Mouse (Mus musculus): ENCODE results near the gene Rfc1. TPM values are rescaled to one million over a fixed set of nuclear protein-coding genes. Genes with fewer than 3 reads are reported as not detected.
"Not testable (repeated sequence)": the region's sequence is repeated elsewhere in the genome, so short reads cannot be mapped to it uniquely, and the experiment has no call there.

Gene Rfc1
- polyA plus RNA-seq, 1 experiment from 2014 or later = 55.2 TPM

DNA sequence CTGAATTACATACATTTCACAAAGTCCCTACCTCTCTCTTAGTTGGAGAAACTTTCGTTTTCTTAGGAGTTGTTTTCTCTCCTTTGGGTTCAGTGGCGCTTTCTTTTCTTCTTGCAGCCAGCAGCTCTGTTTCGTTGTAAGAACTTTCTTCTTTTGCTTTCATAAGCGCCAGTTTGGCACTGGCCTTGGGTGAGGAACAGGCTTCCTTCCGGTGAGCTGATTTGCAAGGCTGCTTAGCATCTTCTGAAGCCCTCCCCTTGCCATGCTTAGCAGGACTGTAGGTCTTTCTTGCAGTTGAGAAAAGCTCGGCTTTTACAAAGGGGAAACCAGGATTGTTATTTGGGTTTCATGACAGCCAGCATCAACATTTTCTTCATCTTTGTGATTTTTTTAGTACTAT is 41.8 kb downstream of the Rfc1 start:
- 85% methylated on average over 6 of the region's 6 CpGs for WGBS
- H3K27me3 ChIP-seq (ENCODE audit: control insufficient read depth, insufficient read depth, low read length) = no peaks in the 10 kb centered on the region
- no peak overlapping the region for H3K27ac ChIP-seq (ENCODE audit: low read length)
- no peak overlapping the region for H3K9ac ChIP-seq (ENCODE audit: low read length)
- no peaks in the 10 kb centered on the region for H3K4me1 ChIP-seq (ENCODE audit: control insufficient read depth, insufficient read depth, low read length)
- no peaks in the 10 kb centered on the region for H3K9me3 ChIP-seq (replicated peaks; ENCODE audit: control insufficient read depth, low read length)
- ATAC-seq (replicated peaks; ENCODE audit: extremely low read depth, insufficient read depth, low FRiP score) = no peak
- H3K4me3 ChIP-seq (ENCODE audit: low read length) = no peak overlapping the region
- no peak overlapping the region for H3K4me2 ChIP-seq (ENCODE audit: low read depth, low read length)
- peaks cover 29% of the 10 kb centered on the region for H3K36me3 ChIP-seq (ENCODE audit: control insufficient read depth, insufficient read depth)

DNA sequence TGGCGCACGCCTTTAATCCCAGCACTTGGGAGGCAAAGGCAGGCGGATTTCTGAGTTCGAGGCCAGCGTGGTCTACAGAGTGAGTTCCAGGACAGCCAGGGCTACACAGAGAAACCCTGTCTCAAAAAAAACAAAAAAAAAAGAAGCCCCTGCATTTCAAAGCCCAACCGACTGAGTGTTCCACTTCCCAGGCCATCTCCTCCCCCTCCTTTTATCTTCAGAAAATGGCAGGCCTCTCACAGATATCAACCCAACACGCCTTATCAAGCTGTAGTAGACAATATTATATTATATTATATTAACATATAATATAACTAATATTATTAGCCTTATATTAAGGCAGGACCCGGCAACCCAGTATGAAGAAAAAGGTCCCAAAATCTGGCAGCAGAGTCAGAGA is 46.5 kb downstream of the Rfc1 start:
- not testable (repeated sequence) for ATAC-seq (replicated peaks; ENCODE audit: extremely low read depth, insufficient read depth, low FRiP score); H3K4me3 ChIP-seq (ENCODE audit: low read length); H3K27me3 ChIP-seq (ENCODE audit: control insufficient read depth, insufficient read depth, low read length); H3K27ac ChIP-seq (ENCODE audit: low read length); H3K9me3 ChIP-seq (replicated peaks; ENCODE audit: control insufficient read depth, low read length); H3K9ac ChIP-seq (ENCODE audit: low read length); H3K4me2 ChIP-seq (ENCODE audit: low read depth, low read length); H3K4me1 ChIP-seq (ENCODE audit: control insufficient read depth, insufficient read depth, low read length)
- 81% methylated on average over 8 of the region's 8 CpGs for WGBS
- H3K36me3 ChIP-seq (ENCODE audit: control insufficient read depth, insufficient read depth) = peaks cover 36% of the 10 kb centered on the region

DNA sequence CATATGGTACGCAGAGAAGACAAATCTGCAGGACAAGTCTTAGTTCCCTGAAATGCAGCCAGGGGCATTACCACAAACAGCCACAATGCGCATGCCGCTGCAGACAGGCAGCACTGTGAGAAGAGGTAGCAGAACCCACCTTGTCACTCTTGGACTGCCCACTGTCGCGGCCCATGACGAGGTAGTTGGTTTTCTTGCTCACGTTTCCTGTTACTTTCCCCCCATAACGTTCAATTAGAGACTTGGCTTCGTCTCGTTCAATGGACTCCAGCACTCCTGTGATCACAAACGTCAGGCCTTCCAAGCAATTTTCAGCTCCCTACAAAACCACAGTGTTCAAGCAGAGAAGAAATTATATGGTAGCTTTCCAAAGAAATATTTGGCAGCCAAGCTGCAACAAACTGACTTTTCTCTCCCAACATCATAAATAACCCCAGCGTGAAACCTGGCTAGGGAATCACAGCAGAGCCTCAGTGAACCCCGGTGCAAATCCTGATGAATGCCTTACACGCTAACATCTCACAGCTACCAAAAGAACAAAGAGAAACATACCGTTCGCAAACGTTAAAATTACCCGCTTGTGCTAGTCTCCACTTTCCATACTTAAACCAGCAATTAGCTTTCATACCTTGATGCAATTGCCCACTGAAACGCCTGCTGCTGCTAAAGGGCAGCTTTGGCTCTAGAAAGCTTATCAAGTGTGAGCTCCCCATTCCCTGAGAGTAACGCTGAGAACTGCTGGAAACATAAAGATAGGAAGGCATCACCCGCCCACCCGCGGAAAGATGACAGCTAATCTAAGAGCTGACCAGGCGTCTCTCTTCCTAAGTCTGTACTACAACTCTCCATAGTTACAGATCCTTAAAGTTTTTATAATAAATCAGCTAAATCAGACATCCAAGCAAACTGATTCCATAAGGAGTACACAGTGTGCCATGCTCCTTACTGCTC is 47.4 kb downstream of the Rfc1 start:
- Histone ChIP-seq H3K4me1 (ENCODE audit: control insufficient read depth, insufficient read depth, low read length) (no peaks in the 10 kb centered on the region), H3K9ac (ENCODE audit: low read length) (no peak overlapping the region), H3K27ac (ENCODE audit: low read length) (no peak overlapping the region), H3K4me3 (ENCODE audit: low read length) (no peak overlapping the region), H3K27me3 (ENCODE audit: control insufficient read depth, insufficient read depth, low read length) (no peaks in the 10 kb centered on the region), H3K4me2 (ENCODE audit: low read depth, low read length) (no peak overlapping the region), H3K9me3 (replicated peaks; ENCODE audit: control insufficient read depth, low read length) (0 out of 2 replicates have a peak, but pooled peaks cover 3% of the 10 kb centered on the region), H3K36me3 (ENCODE audit: control insufficient read depth, insufficient read depth) (peaks cover 32% of the 10 kb centered on the region)
- WGBS = 78% methylated on average over 24 of the region's 24 CpGs
- ATAC-seq (replicated peaks; ENCODE audit: extremely low read depth, insufficient read depth, low FRiP score) = no peak

DNA sequence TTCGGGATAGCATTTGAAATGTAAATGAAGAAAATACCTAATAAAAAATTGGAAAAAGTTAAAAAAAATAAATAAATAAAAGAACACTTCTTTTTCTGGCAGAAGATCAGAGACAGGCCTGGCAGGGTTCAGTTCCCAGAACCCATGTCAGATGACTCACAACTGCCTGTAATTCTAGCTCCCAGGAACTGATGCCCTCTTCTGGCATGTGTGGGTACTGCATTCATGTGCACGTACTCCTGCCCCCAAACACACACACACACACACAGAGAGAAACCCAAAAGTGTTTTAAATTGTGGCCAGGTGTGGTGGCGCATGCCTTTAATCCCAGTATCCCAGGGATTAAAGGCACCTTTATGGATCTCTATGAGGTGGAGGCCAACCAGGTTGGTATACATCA is 51.3 kb downstream of the Rfc1 start:
- 0 out of 2 replicates have a peak, but pooled peaks cover 3% of the 10 kb centered on the region for H3K9me3 ChIP-seq (replicated peaks; ENCODE audit: control insufficient read depth, low read length)
- H3K4me2 ChIP-seq (ENCODE audit: low read depth, low read length) = no peak overlapping the region
- no peaks in the 10 kb centered on the region for H3K27me3 ChIP-seq (ENCODE audit: control insufficient read depth, insufficient read depth, low read length)
- no peaks in the 10 kb centered on the region for H3K4me1 ChIP-seq (ENCODE audit: control insufficient read depth, insufficient read depth, low read length)
- no peak overlapping the region for H3K4me3 ChIP-seq (ENCODE audit: low read length)
- 94% methylated on average over 3 of the region's 3 CpGs for WGBS
- no peak overlapping the region for H3K9ac ChIP-seq (ENCODE audit: low read length)
- no peak for ATAC-seq (replicated peaks; ENCODE audit: extremely low read depth, insufficient read depth, low FRiP score)
- no peak overlapping the region for H3K27ac ChIP-seq (ENCODE audit: low read length)
- peaks cover 20% of the 10 kb centered on the region for H3K36me3 ChIP-seq (ENCODE audit: control insufficient read depth, insufficient read depth)

DNA sequence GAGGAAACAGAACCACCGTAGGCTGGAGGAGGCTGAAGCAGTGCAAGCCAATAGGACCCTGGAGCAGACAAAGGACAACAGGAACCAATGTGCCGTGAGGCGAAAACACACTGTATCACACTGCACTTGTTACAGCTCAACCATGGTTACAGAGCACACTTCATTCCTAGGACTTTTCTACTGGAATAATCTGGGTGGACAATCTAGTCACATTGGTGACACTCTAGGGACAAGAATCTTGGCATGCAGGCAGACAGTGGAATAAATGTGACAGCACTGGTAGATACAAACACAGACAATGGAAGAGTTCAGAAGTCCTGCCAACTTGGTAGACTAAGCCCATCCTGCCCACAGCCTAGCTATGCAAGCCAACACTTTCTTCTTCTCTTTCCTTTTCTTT is 54.3 kb downstream of the Rfc1 start:
- Histone ChIP-seq H3K9ac (ENCODE audit: low read length) (no peak overlapping the region), H3K27me3 (ENCODE audit: control insufficient read depth, insufficient read depth, low read length) (no peaks in the 10 kb centered on the region), H3K36me3 (ENCODE audit: control insufficient read depth, insufficient read depth) (peaks cover 29% of the 10 kb centered on the region), H3K27ac (ENCODE audit: low read length) (no peak overlapping the region), H3K4me1 (ENCODE audit: control insufficient read depth, insufficient read depth, low read length) (no peaks in the 10 kb centered on the region), H3K4me3 (ENCODE audit: low read length) (no peak overlapping the region), H3K4me2 (ENCODE audit: low read depth, low read length) (no peak overlapping the region), H3K9me3 (replicated peaks; ENCODE audit: control insufficient read depth, low read length) (0 out of 2 replicates have a peak, but pooled peaks cover 3% of the 10 kb centered on the region)
- no peak for ATAC-seq (replicated peaks; ENCODE audit: extremely low read depth, insufficient read depth, low FRiP score)
- 94% methylated on average over 3 of the region's 3 CpGs for WGBS

DNA sequence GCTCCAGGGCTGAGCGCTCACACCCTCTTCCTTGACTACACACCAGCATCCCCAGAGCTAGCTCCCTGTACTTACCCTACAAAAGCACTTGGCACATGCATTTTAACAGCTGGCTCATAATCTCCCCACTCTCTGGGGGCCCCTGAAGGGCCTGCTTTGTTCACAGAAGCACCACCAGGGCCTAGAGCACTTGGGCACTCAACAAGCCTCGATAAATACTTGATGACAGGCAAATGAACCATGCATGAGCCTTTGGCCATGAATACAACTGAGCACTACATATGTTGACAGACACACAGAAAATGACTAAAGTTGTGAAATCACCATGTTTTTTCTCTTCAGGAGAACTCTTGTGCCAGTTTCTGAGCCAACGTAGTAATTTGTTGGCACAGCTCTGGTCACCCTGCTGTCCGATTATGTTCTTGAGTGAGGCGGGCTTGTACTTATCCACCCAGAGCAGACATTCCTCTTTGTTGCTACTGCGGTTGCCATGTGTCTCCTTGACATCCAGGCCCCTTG is 56.3 kb downstream of the Rfc1 start:
- no peak for ATAC-seq (replicated peaks; ENCODE audit: extremely low read depth, insufficient read depth, low FRiP score)
- Histone ChIP-seq H3K27me3 (ENCODE audit: control insufficient read depth, insufficient read depth, low read length) (no peaks in the 10 kb centered on the region), H3K4me1 (ENCODE audit: control insufficient read depth, insufficient read depth, low read length) (no peaks in the 10 kb centered on the region), H3K9ac (ENCODE audit: low read length) (no peak overlapping the region), H3K4me3 (ENCODE audit: low read length) (no peak overlapping the region), H3K27ac (ENCODE audit: low read length) (no peak overlapping the region), H3K36me3 (ENCODE audit: control insufficient read depth, insufficient read depth) (peaks cover 28% of the 10 kb centered on the region), H3K4me2 (ENCODE audit: low read depth, low read length) (no peak overlapping the region), H3K9me3 (replicated peaks; ENCODE audit: control insufficient read depth, low read length) (0 out of 2 replicates have a peak, but pooled peaks cover under 1% of the 10 kb centered on the region)
- 65% methylated on average over 6 of the region's 6 CpGs for WGBS

DNA sequence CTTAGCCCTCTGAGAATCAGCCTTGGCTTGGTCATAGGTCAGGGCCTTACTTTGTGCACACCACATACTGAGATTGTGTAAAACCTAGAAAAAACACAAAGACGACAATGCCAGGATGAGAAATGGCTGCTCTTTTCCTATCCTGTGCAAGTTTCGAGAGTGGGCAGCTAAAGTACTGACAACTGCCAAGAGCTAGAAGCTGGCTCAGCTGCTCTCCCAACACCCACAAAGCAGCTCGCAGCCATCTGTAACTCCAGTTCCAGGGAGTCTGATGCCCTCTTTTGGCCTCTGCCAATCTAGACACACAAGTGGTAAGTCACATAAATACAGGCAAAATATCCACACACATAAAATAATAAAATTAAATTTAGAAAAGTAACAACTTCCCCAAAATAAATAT is 61.5 kb downstream of the Rfc1 start:
- Histone ChIP-seq H3K4me3 (ENCODE audit: low read length) (no peak overlapping the region), H3K36me3 (ENCODE audit: control insufficient read depth, insufficient read depth) (peaks cover 42% of the 10 kb centered on the region), H3K4me2 (ENCODE audit: low read depth, low read length) (no peak overlapping the region), H3K9ac (ENCODE audit: low read length) (no peak overlapping the region), H3K27me3 (ENCODE audit: control insufficient read depth, insufficient read depth, low read length) (no peaks in the 10 kb centered on the region), H3K27ac (ENCODE audit: low read length) (no peak overlapping the region), H3K4me1 (ENCODE audit: control insufficient read depth, insufficient read depth, low read length) (no peaks in the 10 kb centered on the region), H3K9me3 (replicated peaks; ENCODE audit: control insufficient read depth, low read length) (no peaks in the 10 kb centered on the region)
- WGBS = 84% methylated on average over 3 of the region's 3 CpGs
- ATAC-seq (replicated peaks; ENCODE audit: extremely low read depth, insufficient read depth, low FRiP score) = no peak

DNA sequence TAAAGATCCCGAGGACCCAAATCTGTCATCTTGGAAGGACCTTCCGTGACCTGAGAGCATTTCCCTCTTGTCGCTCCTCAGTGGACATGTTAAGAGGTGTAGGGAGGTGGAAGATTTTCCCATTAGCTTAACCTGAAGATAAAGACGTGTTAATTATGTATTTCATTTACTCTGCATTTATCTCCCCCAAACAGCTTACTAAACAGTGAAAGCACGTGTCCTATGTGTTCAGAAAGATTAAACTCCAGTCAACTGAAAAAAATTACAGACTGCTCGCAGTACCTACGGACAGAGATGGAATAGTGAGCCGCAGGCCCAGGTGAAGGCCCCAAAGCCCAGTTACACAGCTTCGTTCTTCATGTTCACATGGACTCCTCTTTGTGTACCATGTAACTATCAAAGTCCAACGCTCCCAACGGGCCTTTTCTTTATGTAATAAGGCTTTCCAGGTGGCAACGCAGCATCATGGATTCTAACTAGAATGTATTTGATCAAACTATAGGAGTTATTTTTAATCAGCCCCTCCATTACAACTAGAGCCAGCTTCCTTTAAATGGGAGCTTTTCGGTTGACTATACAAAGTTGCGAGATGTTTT is 77.5 kb downstream of the Rfc1 start:
- Histone ChIP-seq H3K9me3 (replicated peaks; ENCODE audit: control insufficient read depth, low read length) (no peaks in the 10 kb centered on the region), H3K9ac (ENCODE audit: low read length) (no peak overlapping the region), H3K27me3 (ENCODE audit: control insufficient read depth, insufficient read depth, low read length) (no peaks in the 10 kb centered on the region), H3K4me3 (ENCODE audit: low read length) (no peak overlapping the region), H3K27ac (ENCODE audit: low read length) (no peak overlapping the region), H3K36me3 (ENCODE audit: control insufficient read depth, insufficient read depth) (peaks cover 33% of the 10 kb centered on the region), H3K4me2 (ENCODE audit: low read depth, low read length) (no peak overlapping the region), H3K4me1 (ENCODE audit: control insufficient read depth, insufficient read depth, low read length) (no peaks in the 10 kb centered on the region)
- no peak for ATAC-seq (replicated peaks; ENCODE audit: extremely low read depth, insufficient read depth, low FRiP score)
- 89% methylated on average over 14 of the region's 14 CpGs for WGBS
